Mouse (Mus musculus) spleen, adult 18-20 months (tissue): ENCODE data around the gene 1700025G04Rik.

Experiments used
- DNase-seq, 2 experiments: peaks; one replicate each; pipeline ENCODE4 v3.0.0; 2022; ENCODE audit warnings: mixed read lengths in 2 of 2

Gene 1700025G04Rik

GRCm38 (mm10) chr1:152028718-152029117, 61.2 kb downstream of the 1700025G04Rik start:
- DNase-seq = no peak

GRCm38 (mm10) chr1:152026762-152027161, 63.2 kb downstream of the 1700025G04Rik start:
- DNase-seq = no peak

DNA sequence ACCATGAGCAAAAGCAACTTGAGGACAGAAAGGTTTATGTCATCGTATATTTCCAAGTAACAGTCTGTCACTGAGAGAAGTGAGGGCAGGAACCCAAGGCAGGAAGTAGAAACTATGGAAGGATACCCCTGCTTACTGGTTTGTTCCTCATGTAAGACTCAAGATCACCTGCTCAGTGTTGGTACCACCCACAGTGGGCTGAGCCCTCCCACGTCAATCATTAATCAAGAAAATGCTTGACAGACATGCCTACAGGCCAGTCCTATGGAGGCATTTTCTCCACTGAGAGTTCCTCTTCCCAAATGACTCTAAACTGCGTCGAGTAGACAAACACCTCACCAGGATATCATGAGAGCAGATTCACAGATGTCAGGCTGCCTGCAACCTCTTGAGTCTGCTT, 64.6 kb downstream of the 1700025G04Rik start:
- no peak for DNase-seq

DNA sequence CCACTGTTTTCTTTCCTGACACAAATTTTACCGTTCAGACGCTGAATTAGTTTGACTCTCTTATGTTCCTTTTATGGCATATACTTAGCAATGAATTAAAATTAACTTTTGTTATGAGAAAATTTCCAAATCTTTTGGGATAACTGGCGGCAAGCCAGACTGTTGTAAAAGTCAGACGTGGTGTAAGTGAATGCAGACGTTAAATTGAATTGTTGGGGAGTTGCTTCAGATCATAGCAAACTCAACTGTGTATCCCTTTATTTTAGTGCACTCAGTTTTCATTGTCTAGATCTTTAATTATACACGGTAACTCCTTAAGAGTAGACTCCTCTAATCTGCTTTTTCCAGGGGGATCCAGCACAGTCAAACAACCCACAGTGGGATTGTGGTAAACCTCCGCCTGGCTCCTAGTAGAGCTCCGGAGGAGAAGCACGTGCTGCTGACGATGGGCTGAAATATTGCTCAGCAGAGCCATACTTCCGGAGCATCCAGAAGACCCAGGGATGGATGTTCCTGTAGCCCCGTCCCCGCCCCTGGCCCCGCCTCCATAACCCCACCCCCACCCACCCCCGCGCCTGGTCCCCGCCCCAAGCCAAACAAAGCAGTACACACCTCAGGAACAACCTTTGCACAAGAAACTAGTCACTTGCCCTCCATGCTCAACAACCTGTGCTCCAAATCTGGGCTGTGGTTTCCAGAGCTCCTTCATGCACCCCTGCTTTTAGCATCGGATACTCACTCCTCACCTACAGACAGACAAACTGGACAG, 65.7 kb downstream of the 1700025G04Rik start:
- no peak for DNase-seq

DNA sequence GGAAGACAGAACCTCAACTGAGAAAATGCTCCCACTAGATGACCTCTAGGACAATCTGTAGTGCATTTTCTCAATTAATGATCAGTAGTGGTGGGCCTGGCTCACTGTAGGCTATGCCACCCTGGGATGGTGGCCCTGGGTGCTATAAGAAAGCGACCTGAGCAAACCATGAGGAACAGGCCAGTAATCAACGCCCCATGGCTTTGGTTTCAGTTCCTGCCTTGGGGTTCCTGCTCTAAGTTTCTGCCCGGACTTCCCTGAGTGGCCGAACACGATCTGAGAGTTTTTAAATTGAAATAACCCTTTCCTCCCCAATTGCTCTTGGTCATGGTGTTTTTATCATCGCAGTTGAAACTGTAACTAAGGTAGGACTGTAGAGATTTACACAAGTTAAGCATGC, 69.1 kb downstream of the 1700025G04Rik start:
- DNase-seq = no peak

DNA sequence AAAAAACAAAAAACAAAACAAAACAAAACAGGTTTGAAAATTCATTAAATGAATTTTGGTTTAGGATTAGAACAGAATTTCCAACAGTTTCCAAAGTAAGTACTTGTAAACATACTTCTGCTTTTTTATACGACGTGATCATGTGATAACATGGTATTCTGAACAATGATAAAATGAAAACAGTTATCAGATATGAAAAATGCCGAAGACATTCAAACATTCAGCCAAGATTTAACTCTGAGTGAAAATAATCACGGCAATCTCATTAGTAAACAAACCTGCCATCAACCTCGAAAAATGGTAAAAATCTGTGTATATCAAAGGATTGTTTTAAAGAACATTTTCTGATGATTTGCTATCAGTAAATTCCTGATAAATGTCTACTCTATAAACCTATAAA, 69.9 kb downstream of the 1700025G04Rik start:
- DNase-seq = no peak

- no peak for DNase-seq
Measured at GRCm38 (mm10) chr1:152019196-152019595, 70.7 kb downstream of the 1700025G04Rik start.

DNA sequence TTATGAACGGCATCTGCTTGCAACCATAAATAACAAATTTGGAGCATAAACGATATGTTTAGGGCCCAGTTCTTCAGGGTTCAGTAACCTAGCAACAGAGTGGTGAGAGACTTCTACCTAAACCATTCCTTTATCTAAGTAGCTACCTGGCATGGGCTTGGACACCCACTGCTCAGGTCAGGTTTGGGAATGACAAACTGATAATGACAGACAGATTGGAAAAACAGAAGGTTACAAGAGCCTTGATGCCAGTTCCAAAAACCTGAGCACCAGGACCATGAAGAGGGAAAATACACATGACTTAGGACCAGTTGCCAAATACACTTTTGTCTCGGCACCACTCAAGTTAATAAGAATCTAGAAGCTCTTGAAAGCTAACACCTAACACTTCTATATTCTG, 71.6 kb downstream of the 1700025G04Rik start:
- no peak for DNase-seq

DNA sequence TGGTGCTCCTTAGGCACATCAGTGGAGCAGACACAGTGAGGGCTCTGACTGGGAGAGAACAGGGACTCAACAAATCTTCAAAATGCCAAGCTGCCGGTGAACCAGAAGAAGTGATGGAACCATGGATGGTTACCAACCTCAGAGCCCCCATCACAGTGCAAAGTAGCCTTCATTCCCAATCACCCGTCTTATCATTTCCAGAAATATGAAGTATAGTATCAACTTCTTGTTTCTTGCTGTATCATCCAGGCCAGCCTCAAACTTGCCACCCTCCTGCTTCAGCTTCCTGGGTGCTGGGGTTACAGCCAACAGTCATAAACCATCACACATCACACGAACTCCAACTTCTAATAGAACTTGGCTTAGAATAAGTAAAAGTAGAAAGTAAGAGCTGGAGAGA, 73.3 kb downstream of the 1700025G04Rik start:
- DNase-seq = no peak

GRCm38 (mm10) chr1:152015555-152016125, 74.3 kb downstream of the 1700025G04Rik start:
- no peak for DNase-seq

GRCm38 (mm10) chr1:152011741-152012140, 78.2 kb downstream of the 1700025G04Rik start:
- DNase-seq = no peak

DNA sequence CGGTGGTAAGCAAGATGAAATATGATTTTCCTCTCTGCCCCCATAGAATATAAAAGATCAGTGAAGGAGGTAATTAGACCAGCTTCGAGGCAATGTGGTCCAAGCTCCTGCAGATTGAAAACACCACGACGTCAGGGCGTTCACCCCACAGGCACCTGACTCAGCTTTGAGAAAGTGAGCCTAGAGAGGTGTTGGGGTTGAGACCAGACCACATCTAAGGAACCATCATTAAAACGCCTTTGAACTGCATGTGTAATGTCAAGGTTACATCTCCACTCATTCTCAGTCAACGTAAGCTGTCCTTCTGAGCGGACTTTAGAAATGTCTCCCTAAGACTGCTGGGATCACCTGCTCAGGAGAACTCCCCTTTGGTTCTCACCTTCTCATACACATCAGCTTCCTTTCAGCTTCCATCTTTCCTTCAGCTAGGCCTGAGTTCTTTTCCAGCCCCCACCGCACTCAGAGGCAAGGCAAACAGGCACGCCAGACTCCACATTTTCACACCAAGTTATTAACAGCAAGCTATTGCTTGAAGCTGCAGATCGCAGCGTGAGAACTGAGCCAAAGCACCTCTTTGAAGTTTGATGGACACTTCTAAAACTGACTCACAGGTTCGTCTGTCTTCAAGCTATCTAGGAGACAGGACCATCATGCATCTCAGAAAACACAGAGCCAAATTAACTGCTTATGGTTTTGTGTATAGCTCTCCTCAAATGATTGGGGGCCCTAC, 79.5 kb downstream of the 1700025G04Rik start:
- DNase-seq = no peak

GRCm38 (mm10) chr1:152008473-152008991, 81.4 kb downstream of the 1700025G04Rik start:
- no peak for DNase-seq

- no peak for DNase-seq
Measured at GRCm38 (mm10) chr1:152006529-152006928, 83.4 kb downstream of the 1700025G04Rik start.

GRCm38 (mm10) chr1:152004509-152004908, 85.4 kb downstream of the 1700025G04Rik start:
- no peak for DNase-seq

- DNase-seq = no peak
Measured at GRCm38 (mm10) chr1:152000461-152000860, 89.5 kb downstream of the 1700025G04Rik start.

- no peak for DNase-seq
Measured at GRCm38 (mm10) chr1:151999424-151999842, 90.5 kb downstream of the 1700025G04Rik start.

DNA sequence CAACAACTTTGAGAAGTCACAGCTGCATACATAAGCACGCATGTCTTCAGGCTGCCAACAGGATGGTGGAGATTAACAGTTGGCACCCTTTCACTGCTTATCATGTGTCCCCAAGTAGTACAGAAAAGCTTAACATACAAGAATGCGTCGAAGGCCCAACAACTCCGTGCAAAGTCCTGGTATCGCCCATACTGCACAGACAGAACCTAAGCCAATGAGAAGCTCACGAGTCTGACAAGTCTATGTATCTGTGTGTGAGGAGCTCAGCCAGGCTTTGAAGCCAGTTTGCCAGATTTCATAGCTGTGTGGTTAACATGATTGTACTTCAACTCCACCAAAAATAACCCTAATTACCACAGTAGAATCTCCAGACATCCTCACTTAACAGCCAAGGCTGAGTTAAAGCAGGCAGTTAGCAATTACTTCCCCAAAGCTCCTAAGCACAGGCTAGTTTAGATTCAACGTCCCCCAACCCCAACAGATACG, 91.2 kb downstream of the 1700025G04Rik start:
- DNase-seq = no peak

GRCm38 (mm10) chr1:151997591-151997990, 92.3 kb downstream of the 1700025G04Rik start:
- no peak for DNase-seq

DNA sequence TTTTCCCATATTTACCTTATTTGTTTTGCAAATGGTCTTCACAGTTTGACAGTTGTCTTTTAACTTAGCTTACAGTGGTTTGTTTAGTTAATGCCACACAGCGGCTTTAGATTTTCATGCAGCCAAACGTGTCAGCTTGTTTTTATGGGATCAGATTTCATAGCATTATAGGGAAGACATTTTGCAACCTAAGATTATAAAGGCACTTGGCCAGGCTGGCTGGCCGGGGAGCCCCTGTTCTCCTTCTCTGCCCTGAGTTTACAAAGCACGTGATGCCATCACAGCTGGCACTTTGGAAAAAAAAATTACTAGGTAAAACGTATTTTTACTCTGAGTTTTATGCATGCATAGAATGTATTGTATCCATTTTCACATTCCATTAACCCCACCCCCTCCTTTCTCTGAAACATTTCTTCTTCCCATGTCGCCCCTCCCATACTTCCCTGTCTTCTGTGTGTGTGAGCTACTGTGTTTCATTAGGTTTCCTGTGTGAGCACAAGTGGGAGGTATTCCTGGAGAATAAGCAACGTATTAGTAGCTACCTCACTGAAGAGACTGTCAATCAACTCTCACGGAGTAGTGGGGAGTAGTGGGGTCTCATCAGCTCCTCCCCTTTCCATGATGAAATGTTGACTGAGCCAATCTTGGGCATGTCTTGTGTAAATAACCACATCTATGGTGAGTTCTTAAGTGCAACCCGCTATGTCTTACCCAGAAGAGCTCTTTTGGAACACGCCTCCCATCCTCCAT, 93.8 kb downstream of the 1700025G04Rik start:
- no peak for DNase-seq

DNA sequence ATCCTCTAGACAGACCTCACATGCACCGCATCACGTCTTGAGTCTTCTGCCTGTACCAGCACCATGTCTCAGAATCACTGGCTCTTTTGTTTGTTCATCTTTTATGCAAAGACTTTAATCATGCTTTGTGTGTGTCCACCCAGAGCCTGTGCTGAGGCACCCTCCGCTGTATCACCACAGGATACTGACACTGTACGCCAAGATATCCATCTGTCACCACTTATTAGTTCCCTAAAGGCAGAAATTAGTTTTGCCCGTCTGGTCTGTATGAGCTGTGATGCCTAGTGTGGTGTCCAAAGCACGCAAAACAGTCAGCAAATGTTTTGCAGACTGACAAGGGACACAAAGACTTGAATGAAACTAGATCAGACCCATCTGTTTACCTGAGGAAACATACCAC, 95.7 kb downstream of the 1700025G04Rik start:
- no peak for DNase-seq

DNA sequence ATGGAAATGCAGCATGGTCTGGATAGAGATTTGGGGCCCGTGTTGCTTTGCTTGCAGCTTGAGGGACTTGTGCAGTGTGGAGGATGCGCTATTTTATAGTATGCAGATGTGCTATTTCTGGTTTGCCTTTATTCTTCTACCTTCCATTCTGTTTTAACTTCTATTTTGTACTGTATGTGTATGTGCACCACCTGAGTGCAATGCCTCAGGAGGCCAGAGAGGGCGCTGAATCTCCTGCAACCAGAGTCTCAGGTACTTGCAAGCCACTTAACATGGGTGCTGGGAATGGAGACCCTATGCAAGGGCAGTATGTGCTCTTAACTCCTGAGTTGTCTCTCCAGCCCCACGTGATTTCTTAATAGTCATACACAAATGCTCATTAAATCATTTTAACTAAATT, 98.4 kb downstream of the 1700025G04Rik start:
- no peak for DNase-seq

- DNase-seq = no peak
Measured at GRCm38 (mm10) chr1:151990615-151991014, 99.3 kb downstream of the 1700025G04Rik start.
